Mouse (Mus musculus) megakaryocyte progenitor cell, adult 5-6 weeks (primary cell): ENCODE measurements around the gene Kifc1. TPM values are rescaled to one million over a fixed set of nuclear protein-coding genes. Genes with fewer than 3 reads are reported as not detected.

Experiments
- ATAC-seq: replicated peaks from 2 replicates; pipeline ENCODE4 v1.8.0; 2016; ENCODE audit warnings: mild to moderate bottlenecking, moderate TSS enrichment, inconsistent platforms; ENCODE audit not compliant: poor library complexity
- total RNA-seq, 2 experiments: library from RNA; stranded (forward) in 1 of 2; stranded (reverse) in 1 of 2; fragments of 157-497, 149-512 nt in 1 of 2; fragments of 200-1000 nt in 1 of 2; gene quantifications; 2 replicates each; pipeline versions ENCODE4 v1.2.3 to v1.2.4; 2015 to 2017

Gene Kifc1
- 6.6 and 10.8 TPM in 2 replicates for total RNA-seq (2015)
- 28.6 and 30.3 TPM in 2 replicates for total RNA-seq (2017)

DNA sequence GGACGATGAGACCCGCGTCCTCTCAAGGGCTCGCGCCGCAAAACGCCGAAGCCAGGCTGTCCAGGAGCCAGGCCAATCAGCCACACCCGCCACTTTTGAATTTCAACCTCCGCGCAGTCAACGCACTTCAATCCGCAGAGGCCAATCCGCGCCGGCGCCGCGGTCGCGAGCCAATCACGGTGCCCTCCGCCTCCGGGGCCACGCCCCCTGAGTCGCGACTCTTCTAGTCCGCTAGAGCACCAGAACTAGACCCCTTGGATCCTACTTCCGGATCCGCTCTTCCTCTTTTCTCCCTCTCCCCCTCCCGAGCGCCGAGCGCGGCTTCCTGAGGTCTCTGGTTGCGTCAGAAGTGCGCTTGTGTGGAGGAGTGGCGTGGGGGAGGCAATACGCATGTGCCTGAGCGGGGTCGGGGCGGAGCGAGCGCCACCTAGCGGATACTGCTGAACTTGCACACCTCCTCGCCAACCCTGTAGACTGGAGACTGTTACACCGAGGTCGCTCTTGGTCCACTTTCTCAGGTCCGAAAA is at the start of gene Kifc1:
Gene Kifc1 (minus strand): TSS at position 129 of the 527 bp plus-strand sequence.
- ATAC-seq: peak; percentile 99

DNA sequence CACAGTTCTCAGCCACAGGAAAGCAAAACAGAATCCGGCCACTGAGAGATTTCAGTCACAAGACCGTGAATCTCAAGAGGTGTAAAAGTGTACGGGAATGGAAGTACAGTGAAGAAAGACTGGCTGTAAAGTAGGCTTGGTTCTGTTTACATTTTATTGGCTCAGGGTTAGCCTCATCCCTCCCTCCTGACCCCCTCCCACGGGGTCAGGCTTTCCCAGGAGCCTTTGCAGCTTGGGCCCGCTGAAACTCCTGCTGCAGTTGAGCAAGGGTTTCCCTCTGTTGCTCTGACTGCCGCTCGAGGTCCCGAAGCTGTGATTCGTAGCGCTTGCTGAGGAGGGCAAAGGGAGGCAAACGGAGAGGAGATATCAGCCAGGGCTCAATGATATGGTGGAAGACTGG is 48.3 kb upstream of the Kifc1 start:
- ATAC-seq: no peak

DNA sequence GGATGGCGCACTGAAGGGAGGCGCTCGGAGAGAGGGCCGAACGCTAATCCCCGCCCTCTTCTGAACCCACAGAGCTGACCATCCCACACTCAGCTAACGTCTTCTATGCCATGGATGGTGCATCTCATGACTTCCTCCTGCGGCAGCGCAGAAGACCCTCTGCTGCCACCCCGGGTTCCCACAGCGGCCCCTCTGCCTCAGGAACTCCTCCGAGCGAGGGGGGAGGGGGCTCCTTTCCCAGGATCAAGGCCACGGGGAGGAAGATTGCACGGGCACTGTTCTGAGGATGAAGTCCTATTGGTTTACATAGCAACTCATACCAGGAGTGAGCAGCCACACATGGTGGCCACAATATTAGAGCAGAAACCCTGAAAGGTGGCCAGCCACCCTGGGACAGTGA is 46.5 kb upstream of the Kifc1 start:
- ATAC-seq: no peak

DNA sequence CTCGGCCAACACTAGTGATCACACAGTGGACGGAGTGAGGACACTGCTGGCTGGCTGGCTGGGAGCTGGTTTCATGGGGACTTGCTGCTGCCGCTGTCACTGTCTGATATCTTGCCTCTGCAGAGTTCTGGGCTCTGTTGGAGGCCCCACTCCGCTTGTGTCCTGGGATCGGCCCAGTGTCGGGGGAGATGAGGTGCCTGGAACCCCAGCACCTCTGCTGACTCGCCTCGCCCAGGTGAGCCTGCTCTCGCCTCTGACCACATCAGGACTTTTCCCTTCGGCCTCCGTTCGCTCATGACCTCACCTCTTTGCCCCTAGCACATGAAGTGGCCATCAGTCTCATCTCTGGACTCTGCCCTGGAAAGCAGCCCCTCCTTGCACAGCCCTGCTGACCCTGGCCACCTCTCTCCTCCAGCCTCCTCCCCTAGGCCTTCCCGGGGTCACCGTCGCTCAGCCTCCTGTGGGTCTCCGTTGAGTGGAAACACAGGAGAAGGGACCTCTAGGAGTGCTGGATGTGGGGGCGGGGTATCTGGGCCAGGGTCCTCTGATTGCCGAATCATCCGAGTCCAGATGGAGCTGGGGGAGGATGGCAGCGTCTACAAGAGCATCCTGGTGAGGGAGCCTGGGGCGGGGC is 45.1 kb upstream of the Kifc1 start:
- ATAC-seq: no peak

DNA sequence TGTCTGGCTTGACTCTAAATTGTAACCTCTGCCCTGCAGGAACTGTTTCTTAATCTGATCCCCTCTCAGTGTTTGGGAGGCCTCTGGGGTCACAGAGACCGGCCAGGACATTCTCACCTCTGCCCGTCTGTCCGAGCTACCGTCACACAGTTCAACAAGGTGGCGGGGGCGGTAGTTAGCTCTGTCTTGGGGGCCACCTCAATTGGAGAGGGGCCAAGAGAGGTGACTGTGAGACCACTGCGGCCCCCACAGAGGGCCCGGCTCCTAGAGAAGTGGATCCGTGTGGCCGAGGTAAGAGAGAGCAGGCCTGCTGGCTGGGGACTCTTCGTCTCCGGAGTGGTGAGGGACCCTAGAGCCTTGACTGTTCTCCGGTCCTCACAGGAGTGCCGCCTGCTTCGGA is 42.5 kb upstream of the Kifc1 start:
- ATAC-seq: no peak

DNA sequence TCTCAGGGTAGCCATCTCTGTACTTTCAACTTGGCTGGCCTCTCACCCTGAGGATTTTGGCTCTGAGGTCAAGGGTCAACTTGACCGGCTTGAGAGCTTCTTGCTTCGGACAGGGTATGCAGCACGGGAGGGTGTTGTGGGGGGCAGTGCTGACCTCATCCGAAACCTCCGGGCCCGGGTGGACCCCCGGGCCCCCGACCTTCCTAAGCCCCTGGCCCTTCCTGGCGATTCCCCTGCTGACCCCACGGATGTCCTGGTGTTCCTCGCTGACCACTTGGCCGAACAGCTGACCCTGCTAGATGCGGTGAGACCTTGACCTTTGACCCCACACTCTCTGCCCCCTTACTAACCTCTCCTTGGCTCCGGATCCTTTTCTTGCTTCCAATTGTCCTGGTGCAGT is 42.0 kb upstream of the Kifc1 start:
- ATAC-seq: no peak

DNA sequence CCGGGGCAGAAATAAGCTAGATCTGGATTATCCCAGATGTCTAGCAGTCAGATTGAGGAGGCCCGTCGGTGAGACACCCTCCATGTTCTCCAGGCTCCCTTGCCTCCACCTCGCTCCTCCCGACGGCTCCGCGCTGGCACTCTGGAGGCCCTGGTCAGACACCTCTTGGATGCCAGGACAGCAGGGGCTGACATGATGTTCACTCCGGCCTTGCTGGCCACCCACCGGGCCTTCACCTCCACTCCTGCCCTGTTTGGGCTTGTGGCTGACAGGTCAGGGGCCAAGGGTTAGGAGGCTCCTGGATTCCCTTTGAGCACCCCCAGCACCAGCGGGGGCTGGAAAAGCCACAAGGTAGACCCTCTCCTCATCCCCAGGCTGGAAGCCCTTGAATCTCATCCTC is 41.5 kb upstream of the Kifc1 start:
- ATAC-seq: no peak

DNA sequence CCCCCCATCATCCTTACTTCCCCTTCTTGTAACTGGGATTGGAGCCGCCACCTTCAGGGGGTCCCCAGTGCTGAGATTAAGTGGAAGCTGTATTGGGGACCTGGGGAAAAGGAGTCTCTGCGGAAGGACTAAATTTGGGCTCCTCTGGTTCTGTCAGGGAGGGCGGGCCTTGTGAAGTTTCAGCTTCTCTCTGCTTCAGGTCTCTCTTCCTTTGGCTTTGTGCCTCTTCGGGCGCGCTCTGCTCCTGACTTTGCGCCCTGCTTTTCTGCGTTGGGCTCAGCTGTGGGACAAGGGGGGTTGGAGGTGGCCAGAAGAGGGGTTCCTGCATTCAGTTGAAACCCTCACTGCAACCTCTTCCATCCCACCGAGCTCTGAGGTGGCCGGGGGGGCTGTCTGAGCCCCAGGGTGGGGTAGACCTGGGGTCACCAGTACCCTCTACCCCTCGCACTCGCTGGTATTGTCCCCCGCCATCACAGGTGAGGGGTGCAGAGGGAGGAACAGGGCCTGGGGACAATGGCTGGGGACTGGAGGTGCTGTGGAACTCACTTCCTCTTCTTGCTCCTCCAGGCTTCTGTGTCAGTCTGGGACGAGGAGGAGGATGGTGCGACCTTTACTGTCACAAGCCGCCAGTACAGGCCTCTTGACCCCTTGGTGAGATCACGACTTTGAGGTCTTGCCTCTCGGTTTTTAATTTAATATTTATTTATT is 40.9 kb upstream of the Kifc1 start:
- ATAC-seq: no peak

DNA sequence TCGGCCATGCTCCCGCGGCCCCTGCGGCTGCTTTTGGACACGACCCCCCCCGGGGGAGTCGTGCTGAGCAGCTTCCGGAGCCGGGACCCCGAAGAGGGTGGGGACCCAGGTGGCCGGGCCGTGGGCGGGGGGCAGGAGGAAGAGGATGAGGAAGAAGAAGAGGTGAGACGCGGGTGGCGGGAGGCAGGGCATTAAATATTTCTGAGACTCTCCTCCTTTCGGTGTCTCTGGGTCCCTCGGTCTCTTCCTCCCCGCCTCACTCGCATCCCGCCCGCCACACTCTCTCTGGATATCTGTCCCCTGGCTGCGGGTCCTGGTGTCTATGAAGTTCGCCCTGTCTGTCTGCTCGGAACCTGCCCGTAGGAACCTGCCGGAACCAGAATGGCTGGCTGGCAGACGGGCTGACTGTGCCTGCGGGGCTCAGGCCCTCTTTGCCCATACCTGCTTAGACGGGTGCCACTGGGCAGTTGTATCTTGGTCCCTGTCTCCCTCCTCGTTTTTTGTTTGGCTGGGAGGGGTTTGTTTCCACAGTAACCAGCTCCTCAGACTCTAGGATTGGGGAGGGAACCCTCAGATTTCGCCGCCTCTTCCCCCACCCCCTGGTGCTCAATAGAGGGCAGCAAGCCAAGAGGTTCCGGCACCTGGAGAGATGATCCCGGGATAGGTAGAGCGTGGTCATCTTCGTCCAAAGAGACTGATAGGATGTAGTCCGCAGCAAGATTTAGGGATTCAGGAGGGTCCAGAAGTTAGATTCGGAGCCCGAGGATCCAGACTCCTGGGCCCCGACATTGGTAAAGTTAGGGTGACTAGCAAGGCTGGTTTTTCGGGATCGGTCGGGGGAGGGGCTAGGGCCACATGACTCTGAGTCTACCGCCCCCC is 40.1 kb upstream of the Kifc1 start:
- ATAC-seq: peak; percentile 27

DNA sequence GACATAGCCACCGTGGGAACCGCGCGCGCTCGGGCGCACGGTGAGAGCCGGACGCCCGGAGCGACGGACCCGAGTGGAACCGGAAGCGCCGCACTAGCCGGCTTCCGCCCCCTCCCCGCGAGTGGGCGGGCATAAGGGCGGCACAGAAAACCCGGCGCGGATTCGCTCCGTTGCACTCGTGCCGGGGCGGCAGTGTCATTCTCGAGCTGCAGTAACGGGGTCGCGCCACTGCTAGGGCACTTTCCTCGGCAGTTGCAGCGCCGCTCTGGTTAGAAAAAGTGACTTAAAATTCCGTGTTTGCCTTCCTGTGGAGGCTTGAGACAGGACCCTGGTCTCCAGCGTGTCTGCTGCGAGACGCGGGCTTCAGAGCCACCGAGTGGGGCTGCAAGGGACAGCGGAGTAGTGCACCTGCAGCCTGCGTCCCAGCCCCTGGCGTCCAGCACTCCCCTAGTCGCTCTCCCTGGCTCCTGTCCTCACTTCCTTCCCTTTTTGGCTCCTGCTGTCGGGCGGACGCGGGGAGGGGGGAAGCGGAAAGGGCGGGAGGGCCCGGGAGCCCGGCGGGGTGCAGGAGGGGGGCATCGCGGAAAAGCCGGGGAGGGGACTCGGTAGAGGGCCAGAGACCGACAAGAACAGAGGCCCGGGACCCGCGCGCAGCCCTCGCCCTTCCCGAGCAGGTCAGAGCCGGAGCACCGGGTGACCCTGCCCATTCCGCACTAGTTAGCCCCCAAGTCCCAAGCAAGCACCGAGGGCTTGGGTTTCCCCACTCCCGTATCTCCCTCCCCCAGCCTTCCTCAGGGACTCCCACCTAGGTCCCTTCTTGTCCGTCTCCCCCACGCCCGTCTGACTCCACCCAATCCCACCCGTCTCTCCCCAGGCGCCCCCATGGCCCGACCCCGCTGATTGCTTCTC is 39.2 kb upstream of the Kifc1 start, which contains the start of gene Rgl2:
Gene Rgl2 (plus strand): TSS at position 173 of the 909 bp plus-strand sequence.
- peak; percentile 74 for ATAC-seq

DNA sequence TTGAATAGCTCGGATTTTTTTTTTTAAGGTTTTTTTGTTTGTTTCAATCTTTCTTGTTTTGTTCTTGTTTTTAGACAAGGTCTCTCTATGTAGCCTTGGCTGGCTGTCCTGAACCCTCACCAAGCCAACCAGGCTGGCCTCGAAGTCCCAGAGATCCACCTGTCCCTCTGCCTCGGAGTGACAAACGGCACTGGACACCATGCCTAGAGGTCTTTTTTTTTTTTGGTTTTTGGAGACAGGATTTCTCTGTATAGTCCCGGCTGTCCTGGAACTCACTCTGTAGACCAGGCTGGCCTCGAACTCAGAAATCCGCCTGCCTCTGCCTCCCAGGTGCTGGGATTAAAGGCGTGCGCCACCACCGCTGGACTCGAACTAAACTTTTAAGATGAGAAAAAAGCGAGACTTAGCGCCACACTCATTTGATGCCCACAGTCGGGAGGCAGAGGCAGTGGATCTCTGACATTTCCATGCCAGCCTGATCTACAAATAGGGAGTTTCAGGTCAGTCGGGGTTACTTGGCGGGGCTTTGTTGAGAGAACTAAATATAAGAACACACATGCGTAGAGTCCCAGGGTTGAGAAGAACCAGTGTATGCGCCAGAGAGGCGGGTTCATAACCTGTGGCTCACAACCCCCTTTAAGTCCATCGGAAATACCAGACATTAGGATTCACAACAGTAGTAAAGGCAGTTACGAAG is 37.9 kb upstream of the Kifc1 start:
- no peak for ATAC-seq

DNA sequence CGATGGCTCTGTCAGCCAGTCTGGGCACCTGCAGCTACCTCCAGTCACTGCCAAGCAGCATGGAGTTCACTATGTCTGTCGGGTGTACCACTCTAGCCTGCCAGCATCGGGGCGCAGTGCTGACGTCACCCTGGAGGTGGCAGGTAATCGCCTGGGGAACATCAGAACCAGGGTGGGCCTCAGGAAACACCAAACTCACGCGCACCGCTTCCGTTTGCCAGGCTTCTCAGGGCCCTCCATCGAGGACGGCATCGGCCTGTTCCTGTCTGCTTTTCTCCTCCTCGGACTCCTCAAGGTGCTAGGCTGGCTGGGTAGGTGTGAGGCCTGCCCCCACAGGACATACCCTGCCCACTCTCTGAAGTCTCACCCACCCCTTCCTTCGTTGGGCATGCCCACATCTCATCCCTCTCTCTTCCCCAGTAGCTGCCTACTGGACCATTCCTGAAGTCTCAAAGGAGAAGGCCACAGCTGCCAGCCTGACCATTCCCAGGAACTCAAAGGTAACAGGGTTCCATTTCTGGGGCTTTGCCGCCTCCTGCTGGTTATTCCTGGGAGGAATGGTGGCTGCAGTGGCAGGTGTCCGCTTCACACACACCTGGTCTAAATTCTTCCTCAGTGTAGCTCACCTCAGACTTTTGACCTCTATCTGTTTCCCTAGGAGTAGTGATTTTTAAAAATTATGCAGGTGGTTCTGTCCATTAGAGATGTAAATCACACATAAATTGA is 35.9 kb upstream of the Kifc1 start:
- no peak for ATAC-seq

DNA sequence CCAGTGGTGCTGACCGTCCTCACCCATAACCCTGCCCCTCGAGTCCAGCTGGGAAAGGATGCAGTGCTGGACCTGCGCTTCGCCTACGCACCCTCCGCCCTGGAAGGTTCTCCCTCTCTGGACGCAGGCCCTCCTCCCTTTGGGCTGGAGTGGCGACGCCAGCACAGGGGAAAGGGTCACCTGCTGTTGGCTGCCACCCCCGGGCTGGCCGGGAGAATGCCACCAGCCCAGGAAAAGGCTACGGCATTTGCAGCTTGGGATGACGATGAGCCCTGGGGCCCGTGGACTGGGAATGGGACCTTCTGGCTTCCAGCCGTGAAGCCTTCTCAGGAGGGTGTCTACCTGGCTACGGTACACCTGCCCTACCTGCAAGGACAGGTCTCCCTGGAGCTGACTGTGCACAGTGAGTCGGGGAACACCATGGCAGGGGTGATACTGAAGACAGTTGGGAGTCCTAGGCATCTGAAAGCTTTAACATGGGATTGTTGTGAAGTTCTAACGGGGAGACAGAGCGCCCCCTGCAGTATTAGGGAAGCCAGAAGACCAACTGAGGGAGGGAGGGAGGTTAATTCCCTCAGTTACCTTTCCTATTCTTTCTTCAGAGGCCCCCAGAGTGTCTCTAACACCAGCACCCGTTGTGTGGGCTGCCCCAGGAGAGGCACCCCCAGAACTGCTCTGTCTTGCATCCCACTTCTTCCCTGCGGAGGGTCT is 35.1 kb upstream of the Kifc1 start:
- no peak for ATAC-seq

DNA sequence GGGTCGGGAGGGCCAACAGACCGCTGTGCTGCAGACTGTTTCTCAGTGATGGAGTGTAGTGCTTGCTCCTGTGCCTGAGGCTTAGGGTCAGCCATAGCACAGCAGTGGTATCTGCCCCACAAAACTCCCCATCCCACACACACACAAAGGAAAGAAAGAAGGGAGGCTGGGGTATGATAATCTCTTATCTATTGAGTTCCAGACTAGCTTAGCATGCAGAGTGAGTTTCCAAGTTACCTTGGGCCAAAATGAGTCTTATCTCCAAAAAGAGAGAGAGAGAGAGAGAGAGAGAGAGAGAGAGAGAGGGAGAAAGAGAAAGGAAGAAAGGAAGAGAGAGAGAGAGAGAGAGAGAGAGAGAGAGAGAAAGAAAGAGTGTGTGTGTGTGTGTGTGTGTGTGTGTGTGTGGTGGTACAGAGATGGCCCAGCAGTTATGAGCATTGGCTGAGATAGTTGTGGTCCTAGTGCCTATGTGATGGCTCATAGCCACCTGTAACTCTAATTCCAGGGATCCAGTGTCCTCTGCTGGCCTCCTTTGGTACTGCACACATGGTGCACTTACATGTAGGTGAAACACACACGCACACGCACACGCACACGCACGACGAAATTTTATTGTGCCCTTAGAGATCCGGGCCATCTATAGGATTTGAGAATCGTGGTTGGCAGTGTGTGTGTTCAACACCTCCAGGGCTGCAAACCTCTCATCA is 34.3 kb upstream of the Kifc1 start:
- ATAC-seq: peak; percentile 29

DNA sequence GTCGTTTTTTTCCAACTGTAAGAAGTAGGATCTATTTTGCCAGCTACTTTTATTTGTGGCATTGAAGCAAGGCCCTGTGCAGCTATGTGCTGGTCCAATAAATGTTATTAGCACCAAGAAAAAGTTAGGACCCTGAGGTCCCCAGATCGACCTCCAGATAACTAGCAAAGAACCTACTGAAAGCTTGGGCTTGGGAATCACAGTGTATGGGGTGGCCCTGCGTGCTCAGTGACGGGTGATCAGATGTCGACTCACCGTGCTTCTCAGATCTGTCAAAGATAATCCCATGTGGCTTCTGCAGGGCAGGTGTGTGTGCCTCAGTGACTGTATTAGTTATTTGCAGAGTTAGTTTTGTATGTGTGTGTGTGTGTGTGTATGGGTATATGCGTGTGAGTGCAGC is 30.9 kb upstream of the Kifc1 start:
- no peak for ATAC-seq

DNA sequence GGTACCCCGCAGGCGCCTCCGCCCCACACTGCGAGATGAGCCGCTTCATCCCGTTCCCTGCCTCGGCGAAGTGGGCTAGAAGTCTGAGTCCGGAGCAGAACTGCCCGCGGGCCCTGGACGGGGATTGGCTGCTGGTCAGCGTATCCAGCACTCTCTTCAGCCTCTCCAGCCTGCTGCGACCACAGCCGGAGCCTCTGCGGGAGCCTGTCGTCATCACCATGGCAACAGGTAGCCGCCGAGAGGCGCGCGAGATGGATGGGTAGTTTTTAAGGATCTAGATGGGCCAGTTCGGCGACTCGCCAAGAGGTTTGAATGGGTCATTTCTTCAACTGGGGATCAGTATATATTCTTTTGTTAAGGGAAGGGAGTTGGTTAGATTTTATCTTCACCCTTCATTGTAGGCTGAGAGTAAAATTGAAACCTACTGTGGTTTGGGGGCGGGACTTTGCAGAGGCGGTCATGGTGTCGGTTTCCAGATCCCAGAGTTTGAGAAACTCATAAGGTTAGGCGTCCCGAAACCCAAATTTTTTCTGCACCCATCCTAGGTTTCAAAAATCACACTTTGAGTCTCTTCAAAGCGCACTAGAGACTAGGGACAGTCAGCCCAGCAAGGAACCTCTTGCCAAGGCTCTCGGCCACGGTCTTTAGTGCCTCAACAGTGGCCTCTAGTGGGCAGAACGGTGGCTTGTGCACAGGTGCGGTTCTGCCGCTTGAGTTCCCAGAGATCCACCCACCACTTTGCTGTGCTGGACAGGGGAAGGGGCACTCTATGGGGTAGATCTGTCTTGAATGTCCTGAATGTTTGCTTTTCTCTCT is 30.0 kb upstream of the Kifc1 start:
- peak; percentile 42 for ATAC-seq
